Mouse (Mus musculus): ENCODE measurements around the gene Mgmt.

The Mgmt gene

GRCm38 (mm10) chr7:137066211-137066610 is 171.8 kb downstream of the Mgmt start:
- DNase-seq, result no peak

DNA sequence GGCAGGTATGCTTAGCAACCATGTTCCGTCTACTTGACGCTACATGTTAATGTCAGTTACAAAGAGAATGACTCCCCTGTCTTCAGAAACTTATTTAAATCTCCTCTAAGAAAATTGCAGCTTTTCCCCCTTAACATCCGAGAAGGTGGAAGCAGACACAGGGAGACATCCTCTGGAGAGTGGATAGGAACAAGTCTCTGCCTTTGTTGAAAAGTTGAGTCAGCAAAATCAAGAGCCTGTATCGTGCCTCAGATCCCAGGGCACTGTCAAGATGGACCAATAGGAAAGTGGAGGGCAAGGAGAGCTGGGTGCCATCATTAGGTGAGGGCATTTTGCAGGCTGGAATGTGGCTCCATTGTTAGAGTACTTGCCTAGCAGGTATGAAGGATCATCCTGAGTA is 172.6 kb downstream of the Mgmt start:
- no peak for DNase-seq

GRCm38 (mm10) chr7:137067758-137068157 is 173.3 kb downstream of the Mgmt start:
- no peak for DNase-seq

- no peak for DNase-seq
Observed at GRCm38 (mm10) chr7:137068796-137069195, 174.4 kb downstream of the Mgmt start.

- no peak for DNase-seq
Observed at GRCm38 (mm10) chr7:137069768-137070167, 175.4 kb downstream of the Mgmt start.

GRCm38 (mm10) chr7:137071346-137071745 is 176.9 kb downstream of the Mgmt start:
- no peak for DNase-seq

- no peak for DNase-seq
Observed at GRCm38 (mm10) chr7:137073878-137074277, 179.5 kb downstream of the Mgmt start.

DNA sequence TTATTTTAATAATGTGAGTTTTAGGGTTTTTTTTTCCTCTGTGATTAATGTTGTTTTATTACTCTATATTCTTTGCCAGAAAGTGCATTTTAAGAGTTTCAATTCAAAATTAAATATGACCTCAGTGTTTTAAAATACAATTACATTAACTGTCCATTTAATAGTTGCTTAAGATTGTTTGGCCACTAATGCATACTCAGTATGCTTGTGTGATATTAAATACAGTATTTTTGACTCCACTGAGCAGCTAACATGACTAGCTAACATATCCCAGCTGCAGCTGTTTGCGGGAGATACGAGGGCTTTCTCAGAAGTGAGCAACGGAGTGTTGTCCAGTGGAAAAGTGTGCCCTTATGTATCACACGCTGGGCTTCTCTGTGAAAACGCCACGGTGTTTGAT is 179.9 kb downstream of the Mgmt start:
- no peak for DNase-seq

DNA sequence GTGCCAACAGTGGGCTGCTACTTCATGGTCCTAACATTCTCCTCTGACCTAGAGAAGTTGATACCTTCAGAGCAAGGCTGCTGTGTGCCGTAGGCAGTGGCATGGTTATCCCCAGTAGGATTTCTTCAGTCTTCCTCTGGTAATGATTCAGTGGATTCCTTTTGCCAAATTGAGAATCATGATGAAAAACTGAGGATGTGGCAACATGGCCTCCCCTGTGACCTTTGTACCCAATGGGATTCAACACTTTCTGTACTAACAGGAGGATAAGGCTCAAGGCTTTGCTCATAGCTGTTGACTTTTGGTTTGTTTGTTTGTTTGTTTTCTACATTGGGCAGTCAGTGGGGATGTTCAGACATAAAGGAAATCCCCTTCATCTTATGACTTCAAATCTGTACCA is 180.9 kb downstream of the Mgmt start:
- DNase-seq, result no peak

GRCm38 (mm10) chr7:137080171-137080570 is 185.8 kb downstream of the Mgmt start:
- no peak for DNase-seq

DNA sequence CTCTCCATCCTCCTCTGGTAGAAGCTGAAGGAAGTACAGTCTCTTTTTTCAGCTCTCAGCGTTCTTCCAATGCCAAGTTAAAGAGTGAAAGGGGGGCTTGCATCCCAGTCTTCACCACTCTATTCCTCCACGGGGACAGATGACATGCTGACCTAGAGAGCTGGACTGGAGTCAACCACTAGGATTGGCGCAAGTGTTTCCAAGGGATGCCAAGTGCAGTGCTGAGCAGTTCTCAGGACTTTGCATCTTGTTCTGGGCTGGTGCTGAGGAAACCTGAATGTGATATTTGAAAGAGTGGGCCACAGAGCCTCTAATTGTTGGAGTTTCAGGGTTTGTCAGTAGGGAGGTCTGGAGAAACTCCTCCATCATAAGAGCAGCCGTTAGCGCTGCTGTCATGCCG is 187.8 kb downstream of the Mgmt start:
- no peak for DNase-seq

DNA sequence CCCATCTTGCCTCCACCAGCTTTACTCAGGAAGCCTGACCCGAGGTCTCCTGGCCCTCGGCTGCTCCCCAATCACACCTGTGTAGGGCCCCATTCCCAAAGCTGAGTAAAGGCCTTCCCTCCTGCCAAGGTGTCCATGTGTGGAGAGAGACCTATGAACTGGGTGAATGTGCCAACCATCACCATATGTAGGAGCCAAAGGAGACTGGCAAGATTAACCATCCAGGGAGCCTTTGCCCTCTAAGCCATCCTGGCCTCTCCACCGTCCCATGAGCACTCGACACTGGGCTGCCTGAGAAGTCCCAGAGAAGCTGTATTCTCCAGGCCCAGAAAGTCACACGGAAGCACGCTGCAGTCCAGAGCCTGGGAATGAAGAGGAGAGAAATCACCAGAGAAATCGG is 190.2 kb downstream of the Mgmt start:
- no peak for DNase-seq

GRCm38 (mm10) chr7:137085969-137086606 is 191.7 kb downstream of the Mgmt start:
- no peak for DNase-seq

GRCm38 (mm10) chr7:137087136-137087535 is 192.7 kb downstream of the Mgmt start:
- no peak for DNase-seq

DNA sequence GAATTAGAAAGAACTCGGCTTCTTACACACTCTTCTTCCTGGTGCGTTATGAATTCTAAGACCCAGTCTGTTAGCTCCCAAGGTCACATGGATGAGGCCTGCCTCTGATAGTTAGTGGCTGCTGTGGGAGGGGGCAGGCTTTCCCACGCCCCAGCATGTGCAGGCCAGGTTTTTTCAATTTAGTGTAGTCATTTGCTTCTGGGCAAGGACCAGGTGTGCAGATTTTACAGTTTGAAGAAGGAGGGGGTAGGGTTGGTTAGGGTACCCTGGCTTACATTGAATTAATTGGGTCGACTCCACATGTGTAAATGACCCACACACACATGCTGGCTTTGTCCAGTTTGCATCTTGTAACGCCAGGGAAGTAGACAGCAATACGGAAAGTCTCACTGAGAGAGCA is 193.7 kb downstream of the Mgmt start:
- DNase-seq, result no peak

GRCm38 (mm10) chr7:137094551-137094950 is 200.1 kb downstream of the Mgmt start:
- no peak for DNase-seq

- no peak for DNase-seq
Observed at GRCm38 (mm10) chr7:137095702-137096101, 201.3 kb downstream of the Mgmt start.

DNA sequence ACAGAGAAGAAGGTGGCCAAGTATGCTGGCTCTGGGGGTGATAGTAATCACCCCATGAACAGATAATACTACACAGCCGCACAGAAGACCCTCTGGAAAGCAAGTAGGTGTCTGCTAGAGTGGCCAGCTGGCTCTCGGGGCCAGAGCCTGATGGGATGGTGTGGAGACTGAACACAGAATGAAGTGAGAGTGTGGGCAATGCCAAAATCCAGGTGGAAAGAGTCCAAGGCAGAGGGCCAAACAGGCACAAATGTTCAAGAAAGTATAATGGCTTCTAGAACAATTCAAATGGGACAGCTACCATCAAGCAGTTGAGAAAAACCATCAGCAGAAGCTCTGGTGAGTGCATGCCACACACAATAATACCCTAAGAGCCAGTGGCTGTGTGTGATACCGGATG is 205.4 kb downstream of the Mgmt start:
- no peak for DNase-seq

DNA sequence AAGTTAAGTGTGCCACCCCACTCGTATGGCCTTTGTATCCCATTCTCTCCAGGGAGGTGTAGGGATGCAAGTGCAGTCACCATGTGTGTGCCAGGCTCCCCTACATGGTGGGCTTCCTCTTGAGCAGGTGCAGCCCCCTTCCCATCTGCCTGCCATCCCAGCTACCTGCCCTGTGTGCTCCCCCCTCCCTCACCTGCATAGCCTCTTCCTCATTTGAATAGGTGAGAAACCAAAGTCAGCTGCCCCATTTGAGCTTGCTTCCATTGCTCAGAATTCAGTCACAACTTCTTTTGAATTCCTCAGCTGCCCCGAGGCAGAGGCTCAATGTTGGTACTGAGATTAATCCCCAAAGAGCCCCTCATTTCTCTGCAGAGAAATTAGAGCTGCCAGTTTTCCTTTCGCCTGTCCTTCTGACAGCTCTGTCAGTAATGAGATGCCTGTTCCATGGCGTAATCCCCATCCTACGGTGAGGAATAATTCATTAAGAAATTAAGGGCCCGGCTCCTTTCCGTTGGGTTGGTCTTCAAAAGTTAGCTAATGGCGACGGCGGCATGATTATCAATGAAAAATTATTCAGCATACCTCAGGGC is 208.3 kb downstream of the Mgmt start:
- DNase-seq, result no peak

- DNase-seq, result no peak
Observed at GRCm38 (mm10) chr7:137112101-137112500, 217.7 kb downstream of the Mgmt start.

GRCm38 (mm10) chr7:137116246-137116645 is 221.8 kb downstream of the Mgmt start:
- no peak for DNase-seq

DNA sequence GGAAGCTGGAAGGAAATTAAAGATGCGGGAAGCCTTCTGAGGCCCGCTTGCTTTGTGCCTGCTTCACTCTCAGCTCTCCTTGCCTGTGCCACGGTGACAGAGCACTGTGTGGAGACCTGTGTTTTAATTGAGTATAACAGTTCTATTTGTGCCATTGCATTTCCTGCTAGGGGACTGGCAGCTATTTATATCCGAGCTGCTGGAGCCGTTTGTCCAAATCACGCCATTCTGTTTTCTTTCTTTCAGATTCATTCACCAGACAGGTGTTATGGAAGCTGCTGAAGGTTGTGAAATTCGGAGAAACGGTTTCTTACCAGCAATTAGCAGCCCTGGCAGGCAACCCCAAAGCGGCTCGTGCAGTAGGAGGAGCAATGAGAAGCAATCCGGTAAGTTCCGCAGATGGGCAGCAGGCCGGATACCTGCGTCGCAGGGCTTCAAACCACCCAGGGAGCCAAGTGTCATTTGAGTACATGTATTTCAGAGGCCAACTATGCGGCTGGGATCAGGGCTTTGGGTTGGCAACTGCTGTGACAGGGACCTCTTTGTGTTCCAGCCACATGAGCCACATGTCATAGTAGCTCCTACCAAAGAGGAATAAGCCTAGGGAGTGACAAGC is 226.9 kb downstream of the Mgmt start:
- DNase-seq, result no peak

GRCm38 (mm10) chr7:137128726-137129125 is 234.3 kb downstream of the Mgmt start:
- DNase-seq, result no peak

GRCm38 (mm10) chr7:137130211-137130610 is 235.8 kb downstream of the Mgmt start:
- DNase-seq, result no peak

DNA sequence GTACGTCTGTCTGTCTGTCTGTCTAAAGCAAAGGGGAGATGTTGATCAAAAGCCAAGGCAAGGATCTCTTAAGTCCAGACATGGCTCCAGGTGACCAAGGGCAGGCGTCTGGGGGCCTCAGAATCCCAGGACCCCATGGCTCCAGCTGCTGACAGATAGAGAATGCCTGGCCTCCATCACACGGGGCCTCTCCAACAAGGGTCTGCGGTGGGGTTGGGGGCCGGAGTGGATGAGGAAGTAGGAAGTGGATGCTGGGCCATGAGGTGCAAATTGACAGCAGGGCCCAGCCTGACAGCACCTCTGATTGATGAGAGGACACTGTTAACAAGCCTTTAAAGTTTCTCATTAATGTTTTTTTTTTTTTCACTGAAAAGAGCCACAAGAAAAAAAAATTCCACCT is 237.5 kb downstream of the Mgmt start:
- no peak for DNase-seq

Data from right cerebral cortex, postnatal 14 days (tissue).